Mouse (Mus musculus) 3T3-L1 (cell line): ENCODE measurements around the gene 2210408I21Rik.

ENCODE experiments used
- DNase-seq: peaks from one replicate; pipeline ENCODE4 v3.0.0-alpha.2; 2015; ENCODE audit warnings: low read depth, low spot score

2210408I21Rik gene

GRCm38 (mm10) chr13:77275172-77275747 lies 139.9 kb downstream of the 2210408I21Rik start:
- no peak for DNase-seq

- no peak for DNase-seq
Measured at GRCm38 (mm10) chr13:77278659-77279413, 143.5 kb downstream of the 2210408I21Rik start.

DNA sequence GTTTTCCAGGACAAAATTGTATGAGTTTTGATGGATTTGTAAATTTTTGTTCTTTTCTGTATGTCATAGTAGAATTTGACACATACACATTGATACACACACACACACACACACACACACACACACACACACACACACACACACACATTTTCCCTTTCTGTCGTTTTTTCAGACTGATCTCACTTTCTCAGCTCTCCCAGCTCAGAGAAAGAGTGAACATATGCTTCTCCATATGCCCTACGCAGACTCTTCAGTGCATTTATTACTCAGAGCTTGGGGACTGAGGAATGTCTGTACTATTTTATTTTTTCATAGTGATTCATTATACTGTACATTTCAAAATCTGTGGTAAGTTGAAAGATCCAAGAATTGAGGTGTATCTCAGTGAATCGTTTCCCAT lies 160.2 kb downstream of the 2210408I21Rik start:
- DNase-seq, result no peak

GRCm38 (mm10) chr13:77324101-77324500 lies 188.8 kb downstream of the 2210408I21Rik start:
- no peak for DNase-seq

DNA sequence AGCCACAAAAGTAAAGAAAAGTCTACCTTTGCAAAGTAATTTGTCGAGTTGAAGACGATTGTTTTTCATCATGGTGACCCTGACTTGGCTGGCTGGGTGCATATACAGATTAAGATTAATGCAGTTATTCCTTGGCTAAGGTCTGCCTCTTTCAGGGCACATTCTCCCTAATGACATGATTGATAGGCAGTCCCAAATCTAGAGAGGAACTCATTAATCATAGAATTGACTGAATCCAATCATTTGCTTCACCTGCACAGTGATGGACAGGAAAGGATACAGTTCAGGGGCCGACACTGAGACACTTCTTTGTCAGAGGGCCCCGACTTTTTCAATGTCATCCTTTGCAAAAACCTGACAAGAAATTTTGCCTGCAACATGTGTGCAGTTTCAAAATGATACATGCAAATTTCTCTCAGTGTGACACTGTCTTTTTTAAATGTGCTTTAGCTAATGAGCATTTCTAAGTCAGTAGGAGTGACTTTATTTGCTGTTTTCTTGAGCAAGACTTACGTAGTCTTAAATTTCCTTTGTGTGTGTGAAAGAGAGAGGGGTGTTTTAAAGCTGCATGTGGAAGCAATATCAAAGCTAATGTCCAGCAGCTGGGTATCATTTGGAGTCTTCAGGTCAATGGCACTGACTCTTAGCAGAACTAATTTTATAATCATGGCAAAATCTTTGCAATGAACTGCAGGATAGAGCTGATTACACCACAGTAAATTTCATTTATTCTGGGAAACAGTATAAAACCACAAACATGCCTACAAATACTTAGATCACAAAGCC lies 191.0 kb downstream of the 2210408I21Rik start:
- DNase-seq, result no peak

DNA sequence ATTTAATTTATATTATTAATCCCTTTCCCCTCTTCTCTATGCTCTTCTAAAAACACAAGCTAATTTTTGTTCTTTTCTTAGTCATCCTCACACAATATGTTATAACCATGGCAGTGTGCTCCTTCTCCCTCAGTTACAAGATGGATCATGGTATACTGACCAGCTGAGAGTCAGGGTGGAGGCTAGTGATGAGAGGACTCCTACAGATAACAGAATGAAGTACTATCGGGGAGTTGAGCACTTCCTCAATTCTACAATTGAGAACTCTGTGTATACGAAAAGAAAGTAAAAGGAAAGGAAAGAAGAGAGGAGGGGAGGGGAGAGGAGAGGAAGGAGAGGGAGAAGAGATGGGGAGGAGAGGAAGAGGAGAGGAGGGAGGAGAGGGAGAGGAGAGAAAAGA lies 206.8 kb downstream of the 2210408I21Rik start:
- DNase-seq, result no peak

DNA sequence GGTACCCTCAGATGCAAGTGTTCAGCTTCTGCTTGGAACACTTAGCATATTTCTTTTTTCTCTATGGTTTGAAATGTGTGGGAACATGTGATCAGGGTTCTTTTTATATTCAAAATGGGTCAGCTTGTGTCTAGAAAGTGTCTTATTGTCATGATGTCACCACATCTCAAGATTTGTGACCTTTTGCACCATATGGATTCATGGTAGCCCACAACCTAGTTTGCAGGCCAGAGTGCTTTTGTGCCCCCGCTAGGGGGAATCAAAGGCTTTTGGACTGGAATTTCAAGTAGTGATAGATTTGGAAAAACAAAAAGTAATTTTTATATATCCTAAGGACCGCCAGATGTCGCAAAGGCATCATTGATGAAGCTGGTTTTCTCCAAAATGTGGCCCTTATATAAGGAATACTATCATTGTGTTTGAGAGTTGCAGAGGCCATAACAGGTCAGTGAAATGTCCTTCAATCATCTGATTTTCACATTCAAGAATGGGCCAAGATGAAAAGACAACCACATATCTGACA lies 250.2 kb downstream of the 2210408I21Rik start:
- DNase-seq, result peak; percentile 19

- DNase-seq, result no peak
Measured at GRCm38 (mm10) chr13:77386001-77386400, 250.7 kb downstream of the 2210408I21Rik start.

- no peak for DNase-seq
Measured at GRCm38 (mm10) chr13:77388148-77388547, 252.8 kb downstream of the 2210408I21Rik start.

- DNase-seq, result no peak
Measured at GRCm38 (mm10) chr13:77389209-77389608, 253.9 kb downstream of the 2210408I21Rik start.

GRCm38 (mm10) chr13:77396374-77396773 lies 261.0 kb downstream of the 2210408I21Rik start:
- no peak for DNase-seq

DNA sequence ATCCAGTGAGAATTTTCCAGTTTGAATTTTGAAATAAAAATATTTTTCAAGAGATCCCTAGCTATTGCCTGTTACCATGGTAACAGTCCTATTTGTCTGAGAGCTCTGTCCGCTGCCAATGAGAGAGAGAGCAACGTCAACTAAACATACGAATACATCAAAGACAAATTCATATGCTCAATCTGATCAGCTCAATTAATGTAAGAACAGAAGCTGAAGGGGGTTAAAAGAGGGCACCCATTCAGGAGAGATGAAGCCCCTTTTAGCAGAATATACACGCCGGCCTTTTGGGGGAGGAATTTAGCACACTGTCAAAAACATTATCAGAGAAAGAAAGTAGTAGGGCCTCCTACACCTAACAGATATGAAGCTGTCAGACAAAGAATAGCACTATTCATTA lies 261.6 kb downstream of the 2210408I21Rik start:
- no peak for DNase-seq

DNA sequence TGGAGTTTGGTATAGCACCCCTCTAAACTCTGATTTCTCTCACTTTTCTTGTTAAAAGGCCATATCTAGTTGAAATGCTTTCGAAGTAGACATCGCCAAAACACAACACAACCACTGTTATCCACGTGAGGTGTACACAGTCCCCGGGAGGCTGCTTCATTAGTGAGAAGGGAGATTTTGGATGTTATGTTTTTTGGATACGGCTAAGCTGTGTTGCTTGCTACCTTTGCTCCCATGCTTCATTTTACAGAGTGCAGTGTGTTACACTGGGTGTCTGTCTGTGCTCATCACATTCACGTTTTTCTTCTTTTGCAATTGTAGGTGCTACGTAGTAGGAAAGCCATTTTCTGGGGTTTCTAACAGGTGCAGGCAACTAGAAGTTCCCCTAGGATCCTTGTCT lies 262.3 kb downstream of the 2210408I21Rik start:
- DNase-seq, result no peak

- no peak for DNase-seq
Measured at GRCm38 (mm10) chr13:77398477-77398876, 263.1 kb downstream of the 2210408I21Rik start.

DNA sequence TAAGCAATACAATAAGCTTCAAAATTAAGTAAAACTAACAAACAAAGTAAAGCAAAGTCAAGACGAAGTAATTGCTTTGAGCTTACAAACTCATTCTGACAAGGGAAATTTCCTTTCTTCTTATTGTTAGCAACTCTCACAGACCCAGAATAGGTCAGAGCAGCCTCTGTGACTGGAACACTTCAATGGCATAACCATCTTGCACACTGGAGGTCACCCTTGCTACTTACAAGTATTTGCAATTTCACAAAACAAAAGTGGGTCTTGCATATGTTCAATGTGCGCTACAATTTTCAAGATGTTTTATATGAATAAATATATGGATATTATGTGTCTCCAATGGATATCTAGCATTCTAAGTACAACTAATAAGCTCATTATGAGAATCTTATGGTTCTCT lies 265.4 kb downstream of the 2210408I21Rik start:
- peak; percentile 7 for DNase-seq

- peak; percentile 38 for DNase-seq
Measured at GRCm38 (mm10) chr13:77408530-77408929, 273.2 kb downstream of the 2210408I21Rik start.

DNA sequence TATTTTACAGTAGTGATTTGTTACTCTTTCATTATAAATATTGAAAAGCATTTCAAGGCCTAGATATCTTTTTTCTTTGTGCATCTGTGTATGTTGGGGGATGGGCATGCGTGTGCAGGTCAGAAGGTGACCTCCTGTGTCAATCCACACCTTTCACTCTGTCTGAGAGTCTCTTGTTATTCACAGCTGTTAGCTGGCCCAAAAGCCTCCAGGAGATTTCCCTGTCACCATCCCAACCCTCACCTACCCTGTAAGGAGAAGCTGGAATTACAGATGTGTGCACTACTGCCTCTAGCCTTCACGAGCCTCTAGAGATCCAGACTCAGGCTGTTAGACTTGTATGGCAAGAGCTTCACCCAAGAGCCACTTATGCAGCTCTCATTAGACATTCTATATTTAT lies 274.5 kb downstream of the 2210408I21Rik start:
- DNase-seq, result no peak

- no peak for DNase-seq
Measured at GRCm38 (mm10) chr13:77412829-77413228, 277.5 kb downstream of the 2210408I21Rik start.

- DNase-seq, result no peak
Measured at GRCm38 (mm10) chr13:77450007-77450567, 314.7 kb downstream of the 2210408I21Rik start.

- DNase-seq, result no peak
Measured at GRCm38 (mm10) chr13:77470093-77470621, 334.8 kb downstream of the 2210408I21Rik start.

GRCm38 (mm10) chr13:77476420-77476819 lies 341.1 kb downstream of the 2210408I21Rik start:
- no peak for DNase-seq
